Mouse (Mus musculus) spleen, adult 2 months (tissue): Measurements from ENCODE around the gene Gpr15.

ENCODE experiments used
- CTCF ChIP-seq: fragments of 200-500 bp; IDR thresholded peaks from 2 replicates; pipeline ENCODE4 v1.5.1; 2011; ENCODE audit warnings: mild to moderate bottlenecking, inconsistent platforms; ENCODE audit not compliant: insufficient read depth, insufficient read length, insufficient replicate concordance; ENCODE audit errors: extremely low read depth
- POLR2A ChIP-seq: fragments of 200-500 bp; IDR thresholded peaks from 2 replicates; pipeline ENCODE4 v1.6.1; 2011; ENCODE audit warnings: low read depth, low read length, inconsistent platforms

DNA sequence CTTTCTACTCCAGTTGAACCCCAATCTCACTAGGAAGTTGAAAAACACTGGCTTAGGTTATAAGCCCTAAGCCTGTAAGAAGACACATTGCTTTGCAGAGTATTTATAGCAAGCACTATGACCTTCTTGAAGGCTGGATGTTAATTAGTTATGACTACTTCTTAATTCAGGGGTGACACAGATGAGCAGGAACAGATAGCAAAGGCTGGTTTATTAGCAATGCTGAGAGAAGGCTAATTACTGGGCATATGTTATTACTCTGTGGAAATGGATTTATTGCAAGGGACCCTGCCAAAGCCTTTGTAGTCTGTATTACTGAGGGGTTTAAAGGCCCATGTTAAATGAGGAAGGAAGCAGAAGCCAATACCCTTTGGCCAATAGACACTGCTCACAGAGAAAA is 13.9 kb downstream of the Gpr15 start:
- TF ChIP-seq CTCF: no peak
- no peak for TF ChIP-seq POLR2A
